Mouse (Mus musculus) liver, embryonic 14.5 days (tissue): ENCODE data around the gene Pgghg. TPM values are rescaled to one million over a fixed set of nuclear protein-coding genes. Genes with fewer than 3 reads are reported as not detected.

Source experiments
- ATAC-seq: fragments of 200-750 bp; cut with Nextera tagmentation; 2 replicates; pipeline ENCODE4 v1.8.0; 2017; ENCODE audit warnings: moderate number of reproducible peaks, mild to moderate bottlenecking, moderate library complexity; ENCODE audit not compliant: insufficient read depth
- DNase-seq, 3 experiments: peaks; one replicate each; pipeline ENCODE4 v3.0.0-alpha.2; 2012 to 2013; ENCODE audit warnings: low read depth in 3 of 3, low spot score in 3 of 3
- H3K27ac ChIP-seq: fragments of 300-500 bp; sonication (generic); 2 replicates; pipeline ENCODE4 v1.5.1; 2014; ENCODE audit warnings: moderate library complexity, mild to moderate bottlenecking, control low read depth, inconsistent platforms
- H3K27me3 ChIP-seq: fragments of 300-500 bp; sonication (generic); 2 replicates; pipeline ENCODE4 v1.6.1; 2014; ENCODE audit warnings: mild to moderate bottlenecking, low read length, moderate library complexity; ENCODE audit not compliant: control insufficient read depth, insufficient read depth
- H3K36me3 ChIP-seq: fragments of 300-500 bp; sonication (generic); replicated peaks from 2 replicates; pipeline ENCODE4 v1.6.1; 2014; ENCODE audit warnings: low read depth; ENCODE audit not compliant: control insufficient read depth, insufficient read depth
- H3K4me1 ChIP-seq, 2 experiments: fragments of 200-500 bp in 1 of 2; fragments of 300-500 bp in 1 of 2; sonication (generic) in 1 of 2; replicated peaks; 2 replicates each; pipeline ENCODE4 v1.6.1; 2012 to 2014; ENCODE audit warnings: antibody characterized with exemption in 1 of 2, inconsistent platforms in 1 of 2, low read length in 1 of 2; ENCODE audit not compliant: control insufficient read depth in 2 of 2, insufficient read depth in 2 of 2
- H3K4me2 ChIP-seq: fragments of 300-500 bp; sonication (generic); 2 replicates; pipeline ENCODE4 v1.6.1; 2014; ENCODE audit warnings: low read depth, mild to moderate bottlenecking, control low read depth, moderate library complexity
- H3K4me3 ChIP-seq, 2 experiments: fragments of 200-500 bp in 1 of 2; fragments of 300-500 bp in 1 of 2; sonication (generic) in 1 of 2; 2 replicates each; pipeline ENCODE4 v1.5.1; 2012 to 2014; ENCODE audit warnings: low read depth in 2 of 2, low read length in 2 of 2, mild to moderate bottlenecking in 2 of 2, control low read depth in 1 of 2, inconsistent platforms in 1 of 2, moderate library complexity in 1 of 2; ENCODE audit not compliant: insufficient read depth in 1 of 2
- H3K9ac ChIP-seq: fragments of 300-500 bp; sonication (generic); replicated peaks from 2 replicates; pipeline ENCODE4 v1.6.1; 2014; ENCODE audit warnings: mild to moderate bottlenecking, control low read depth, moderate library complexity
- H3K9me3 ChIP-seq: fragments of 300-500 bp; sonication (generic); 2 replicates; pipeline ENCODE4 v1.6.1; 2016; ENCODE audit warnings: low read length, mixed read lengths; ENCODE audit not compliant: control insufficient read depth
- CTCF ChIP-seq: IDR thresholded peaks from 2 replicates; pipeline ENCODE4 v1.5.1; 2016; ENCODE audit warnings: antibody characterized with exemption, low read depth, control low read depth
- EP300 ChIP-seq: IDR thresholded peaks from 2 replicates; pipeline ENCODE4 v1.6.1; 2016; ENCODE audit warnings: antibody characterized with exemption, low read depth
- WGBS: fragments of 180-500 bp; shearing (Covaris S2); extraction: QIAGEN DNeasy Blood & Tissue Kit; methylation state at CpG from one replicate; pipeline ENCODE4 v1.1.7; 2014; ENCODE audit not compliant: insufficient replicate concordance; 5-methylcytosine and 5-hydroxymethylcytosine counted together
- polyA plus RNA-seq, 2 experiments: library from polyadenylated mRNA; depleted of rRNA in 1 of 2; stranded (reverse) in 1 of 2; unstranded in 1 of 2; fragments of >200 nt; fragmentation: Nextera tagmentation in 1 of 2; extraction: Ambion mirVana in 1 of 2; gene quantifications; 2 replicates each; pipeline versions ENCODE4 v1.2.1 to v1.2.3; 2012 to 2014

Pgghg gene
- polyA plus RNA-seq, 2 experiments: 4.5 to 7.2 TPM

DNA sequence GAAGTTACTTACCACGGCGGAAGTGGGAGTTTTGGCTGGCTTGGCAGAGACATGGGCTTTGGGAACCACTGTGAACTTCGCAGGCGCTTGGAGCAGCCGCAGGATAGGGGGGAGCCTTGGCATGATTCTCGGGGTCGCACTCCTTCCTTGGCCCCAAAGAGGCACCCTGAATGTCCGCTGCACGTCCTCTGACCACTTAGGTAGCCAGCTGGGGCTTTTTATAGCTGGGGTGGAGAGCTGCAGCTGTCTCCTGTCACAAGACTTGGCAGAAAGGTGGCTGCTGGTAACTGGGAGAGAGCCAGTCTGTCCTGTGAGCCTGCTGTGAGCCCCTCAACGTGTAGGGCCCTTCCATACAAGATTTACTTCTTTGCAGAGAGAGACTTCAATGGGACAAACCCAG, 41.0 kb upstream of the Pgghg start, which contains the start of gene Cox8b:
TSS of gene Cox8b (minus strand) at position 227 of the 400 bp plus-strand sequence.
- TF ChIP-seq CTCF: no peak
- no peak for TF ChIP-seq EP300
- no peaks in the 10 kb centered on the region for H3K4me1 ChIP-seq
- no peak within 1 kb of the TSS for H3K4me3 ChIP-seq
- no peaks in the 10 kb centered on the region for H3K9me3 ChIP-seq
- no peak within 1 kb of the TSS for H3K9ac ChIP-seq
- whole genome bisulfite sequencing: 71% methylated on average over 10 of the region's 10 CpGs
- ATAC-seq: no peak
- peaks cover 6% of the 10 kb centered on the region for H3K36me3 ChIP-seq
- no peak for DNase-seq
- no peak within 1 kb of the TSS for H3K27ac ChIP-seq
- no peaks in the 10 kb centered on the region for H3K27me3 ChIP-seq
- H3K4me2 ChIP-seq: no peak within 1 kb of the TSS

DNA sequence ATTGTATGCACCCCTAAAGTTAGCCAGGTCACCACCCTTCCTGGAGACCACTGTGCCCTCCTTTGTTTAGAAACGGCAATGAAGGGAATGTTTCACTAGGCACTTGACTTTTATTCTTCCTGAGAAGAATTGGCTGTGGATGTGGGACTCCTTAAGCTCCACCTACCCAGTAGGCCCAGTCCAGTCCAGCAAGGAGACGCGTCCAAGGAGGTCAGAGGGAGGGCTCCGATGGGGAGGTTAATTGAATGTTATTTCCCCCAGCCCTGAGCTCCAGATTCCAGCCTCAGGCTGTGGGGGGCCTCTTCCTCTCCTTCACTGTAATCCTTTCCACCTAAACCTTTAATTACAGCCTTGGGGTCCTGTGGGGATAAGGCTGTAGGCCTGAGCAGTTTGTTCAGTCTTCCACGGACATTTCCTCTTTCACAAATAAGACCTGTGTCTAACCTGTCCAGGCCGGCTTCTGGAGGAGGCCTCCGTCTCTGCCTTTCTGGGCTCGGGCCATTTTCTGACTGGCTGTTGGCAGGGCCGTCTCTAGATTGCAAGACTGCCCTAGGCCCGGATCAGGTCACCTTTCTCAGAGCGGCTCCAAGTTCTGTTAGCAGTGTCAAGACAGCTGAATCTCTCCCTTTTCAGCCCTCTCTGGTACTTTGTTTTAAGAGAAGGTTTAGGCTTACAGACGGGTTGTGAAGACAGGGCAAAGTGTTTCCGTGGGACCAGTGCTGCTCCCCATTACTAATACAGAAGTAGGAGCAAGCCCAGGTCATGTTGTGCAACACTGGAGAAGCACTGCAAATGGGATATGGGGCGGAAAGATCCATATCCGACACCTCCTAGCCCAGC, 38.9 kb upstream of the Pgghg start:
- ATAC-seq (no peak), DNase-seq (no peak)
- Histone ChIP-seq H3K36me3 (peaks cover 6% of the 10 kb centered on the region), H3K9ac (no peak overlapping the region), H3K27me3 (no peaks in the 10 kb centered on the region), H3K4me2 (no peak overlapping the region), H3K9me3 (no peaks in the 10 kb centered on the region), H3K27ac (no peak overlapping the region), H3K4me1 (no peaks in the 10 kb centered on the region), H3K4me3 (no peak overlapping the region)
- WGBS: 68% methylated on average over 15 of the region's 15 CpGs
- TF ChIP-seq CTCF (no peak), EP300 (no peak)

DNA sequence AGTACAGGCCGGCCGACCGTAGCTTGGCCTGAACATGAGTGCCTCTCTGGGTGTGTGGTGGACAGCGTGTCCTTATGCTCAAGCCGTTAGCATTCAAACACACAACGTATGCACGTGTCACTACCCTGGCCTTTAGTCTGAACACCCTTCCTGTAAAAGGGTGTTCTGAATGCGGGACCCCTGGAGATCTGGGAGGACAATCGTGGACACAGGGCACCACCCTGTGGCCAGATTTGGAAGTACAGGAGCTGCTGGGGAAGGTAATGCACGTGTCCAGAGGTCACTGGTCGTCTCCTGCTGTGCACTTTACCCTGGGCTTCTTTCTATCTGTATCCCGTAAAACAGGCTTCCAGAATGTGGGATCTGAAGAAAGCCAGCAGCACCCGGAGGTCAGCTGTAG, 38.0 kb upstream of the Pgghg start:
- Histone ChIP-seq H3K4me3 (no peak overlapping the region), H3K4me1 (no peaks in the 10 kb centered on the region), H3K9me3 (no peaks in the 10 kb centered on the region), H3K27me3 (no peaks in the 10 kb centered on the region), H3K27ac (no peak overlapping the region), H3K4me2 (no peak overlapping the region), H3K9ac (no peak overlapping the region), H3K36me3 (no peaks in the 10 kb centered on the region)
- 25% methylated on average over 13 of the region's 13 CpGs for WGBS
- peak; percentile 14; the same call in 1 of the 2 replicates for ATAC-seq
- TF ChIP-seq EP300 (no peak), CTCF (peak; percentile 98)
- no peak for DNase-seq

DNA sequence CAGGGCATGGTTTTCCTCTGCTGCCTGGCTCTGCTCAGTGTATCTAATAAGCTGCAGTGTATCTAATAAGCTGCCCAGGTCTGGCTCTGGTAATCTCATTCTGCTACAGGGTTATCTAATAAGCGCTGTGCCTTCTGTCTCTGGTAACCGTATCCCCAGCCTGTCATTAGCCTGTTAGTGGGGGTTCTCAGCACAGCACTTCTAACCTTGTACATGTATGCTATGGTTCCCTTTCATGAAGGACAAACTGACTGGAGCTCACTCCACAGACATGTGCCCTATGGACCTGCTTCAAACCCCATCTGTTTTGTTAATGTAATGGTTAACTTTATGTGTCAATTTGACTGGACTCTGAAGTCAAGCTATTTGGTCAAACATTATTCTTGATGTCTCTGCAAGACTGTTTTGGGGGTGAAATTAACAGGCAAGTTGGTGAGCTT, 35.5 kb upstream of the Pgghg start:
- Histone ChIP-seq H3K27ac (no peak overlapping the region), H3K4me3 (peak overlapping the region in 1 of 2 experiments; percentile 22; a peak in 1 of 4 replicates), H3K27me3 (no peaks in the 10 kb centered on the region), H3K36me3 (no peaks in the 10 kb centered on the region), H3K9ac (no peak overlapping the region), H3K4me2 (no peak overlapping the region; the same call in 1 of the 2 replicates), H3K9me3 (no peaks in the 10 kb centered on the region), H3K4me1 (peaks cover 0 to 5% of the 10 kb centered on the region in 2 experiments; a peak in 1 of 4 replicates)
- WGBS: 28% methylated on average over 2 of the region's 2 CpGs
- no peak for TF ChIP-seq EP300
- TF ChIP-seq CTCF: no peak
- ATAC-seq (peak; percentile 41; the same call in 1 of the 2 replicates), DNase-seq (no peak)

DNA sequence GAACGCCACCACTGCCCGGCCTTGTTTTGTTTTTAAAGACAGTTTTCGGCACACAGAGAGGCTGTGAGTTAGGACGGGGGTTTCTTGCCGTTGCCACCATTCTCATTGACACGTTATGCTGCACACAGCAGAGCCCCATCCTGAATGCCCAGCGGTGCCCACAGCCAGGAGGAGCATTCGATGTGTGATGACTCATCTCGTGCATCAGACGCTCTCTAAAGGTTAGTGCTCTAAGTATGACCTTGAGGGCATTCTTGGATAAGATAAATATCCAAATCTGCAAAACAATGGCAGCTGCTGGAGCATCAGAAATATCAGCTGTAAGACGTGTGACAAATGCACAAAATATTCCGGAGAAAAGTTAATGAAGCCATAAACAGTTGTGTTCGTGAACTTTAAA, 34.1 kb upstream of the Pgghg start:
- Histone ChIP-seq H3K27ac (no peak overlapping the region), H3K4me2 (peak overlapping the region; percentile 34)

More for the DNA sequence above, 34.1 kb upstream of the Pgghg start:
- Histone ChIP-seq H3K36me3 (no peaks in the 10 kb centered on the region), H3K9ac (no peak overlapping the region), H3K9me3 (no peaks in the 10 kb centered on the region), H3K27me3 (no peaks in the 10 kb centered on the region), H3K4me3 (no peak overlapping the region), H3K4me1 (peaks cover 0 to 6% of the 10 kb centered on the region in 2 experiments; a peak in 2 of 4 replicates)
- DNase-seq (no peak), ATAC-seq (no peak)
- WGBS: 67% methylated on average over 13 of the region's 13 CpGs
- TF ChIP-seq CTCF: no peak
- no peak for TF ChIP-seq EP300
